Comparison of ENCODE assay signal across 22 mouse cellular contexts in the genomic region with DNA sequence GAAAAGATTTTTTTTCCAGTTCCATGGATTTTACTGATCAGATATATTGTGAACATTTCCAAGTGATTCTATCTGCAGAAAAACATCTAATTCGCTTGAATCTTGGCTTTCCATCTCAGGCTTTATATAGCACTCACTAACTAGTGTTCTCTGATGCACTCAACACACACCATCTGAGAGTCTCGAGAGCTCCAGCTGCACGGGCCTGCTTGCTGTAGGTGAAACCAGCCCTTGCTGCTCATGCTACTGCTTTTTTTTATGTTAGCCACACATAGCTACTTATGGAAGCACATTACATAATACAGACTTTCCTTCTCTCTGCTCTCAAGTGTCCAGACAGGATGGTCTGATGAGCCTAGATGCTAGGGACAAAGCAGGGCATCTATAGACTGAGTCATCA.
DNase-seq lines count a peak whose midpoint lies in the region; ATAC-seq lines count a peak whose summit lies in the region.
"Had no signal": no experiment of that assay in that cellular context is flagged by ENCODE, and none has a peak within 500 bp of the region (broad histone marks: within the 10 kb centered on the region; RNA-seq: fewer than 3 reads in every experiment).

No protein-coding gene starts in this region.

- H3K27ac ChIP-seq in forebrain, embryonic 10.5 days = 0 out of 2 replicates have a peak overlapping the region, but pooled peaks have one; percentile 25
- H3K27ac ChIP-seq in forebrain, embryonic 16.5 days (ENCODE audit: low read length) = no peak overlapping the region; the same call in 1 of the 2 replicates
- H3K27ac ChIP-seq: heart, embryonic 13.5 days; kidney, postnatal 0 days; limb, embryonic 12.5 days; liver, embryonic 13.5 days; lung, embryonic 15.5 days; macrophage; stomach, postnatal 0 days had no signal

- no peak for DNase-seq in forebrain, embryonic 10.5 days (ENCODE audit: extremely low spot score, low spot score)
- peak; percentile 40 for DNase-seq in layer of hippocampus, adult 11-12 months (ENCODE audit: low spot score)
- no peak for DNase-seq in layer of hippocampus, postnatal 14 days (ENCODE audit: low spot score in 2 of 2)
- peak; percentile 45 to 74 for DNase-seq in left cerebral cortex, postnatal 14 days (ENCODE audit: low spot score in 2 of 2)
- DNase-seq in right cerebral cortex, postnatal 14 days = peak; percentile 25
- DNase-seq in liver = no peak
- no peak for DNase-seq in T-cell, adult 2 months (ENCODE audit: low spot score)
- DNase-seq: adrenal gland, postnatal 10 days; cerebellum, adult 11 months; cerebellum, postnatal 14 days; embryo, embryonic 11 days; kidney, adult 11 months; liver, embryonic 13.5 days had no signal

- H3K36me3 ChIP-seq in forebrain, embryonic 10.5 days (replicated peaks) = no peaks in the 10 kb centered on the region
- H3K36me3 ChIP-seq in forebrain, embryonic 16.5 days (ENCODE audit: control insufficient read depth, insufficient read depth) = no peaks in the 10 kb centered on the region
- H3K36me3 ChIP-seq: heart, embryonic 13.5 days; limb, embryonic 12.5 days; liver, embryonic 13.5 days; lung, embryonic 15.5 days had no signal

- WGBS in forebrain, embryonic 10.5 days = 47% methylated on average over 3 of the region's 3 CpGs
- 40% methylated on average over 3 of the region's 3 CpGs for WGBS in forebrain, embryonic 16.5 days

- H3K4me2 ChIP-seq in forebrain, embryonic 16.5 days (ENCODE audit: low read length) = no peak overlapping the region
- H3K4me2 ChIP-seq: heart, embryonic 13.5 days; limb, embryonic 12.5 days; liver, embryonic 13.5 days; lung, embryonic 15.5 days; midbrain, embryonic 11.5 days had no signal

- no peaks in the 10 kb centered on the region for H3K27me3 ChIP-seq in forebrain, embryonic 10.5 days (ENCODE audit: poor library complexity, severe bottlenecking)
- no peaks in the 10 kb centered on the region for H3K27me3 ChIP-seq in forebrain, embryonic 16.5 days (replicated peaks; ENCODE audit: control insufficient read depth, insufficient read depth, low read length)
- H3K27me3 ChIP-seq: heart, embryonic 13.5 days; limb, embryonic 12.5 days; liver, embryonic 13.5 days; lung, embryonic 15.5 days had no signal

- intact Hi-C loops in left cerebral cortex, postnatal 14 days (cut with DNase I) = no loop called here

- H3K4me3 ChIP-seq in forebrain, embryonic 10.5 days = no peak overlapping the region
- H3K4me3 ChIP-seq in forebrain, embryonic 16.5 days (replicated peaks; ENCODE audit: low read length) = no peak overlapping the region
- H3K4me3 ChIP-seq: heart, embryonic 13.5 days; limb, embryonic 12.5 days; liver, embryonic 13.5 days; lung, embryonic 15.5 days had no signal

- peaks cover 60% of the 10 kb centered on the region for H3K4me1 ChIP-seq in forebrain, embryonic 10.5 days
- peaks cover 6% of the 10 kb centered on the region; the same call in 1 of the 2 replicates for H3K4me1 ChIP-seq in forebrain, embryonic 16.5 days (replicated peaks; ENCODE audit: control insufficient read depth, insufficient read depth, low read length)
- H3K4me1 ChIP-seq: liver, embryonic 13.5 days had no signal

- ATAC-seq in forebrain, embryonic 16.5 days = no peak
- ATAC-seq: hindbrain, embryonic 16.5 days had no signal

- no peaks in the 10 kb centered on the region for H3K9me3 ChIP-seq in forebrain, embryonic 10.5 days
- no peaks in the 10 kb centered on the region for H3K9me3 ChIP-seq in forebrain, embryonic 16.5 days (ENCODE audit: control insufficient read depth, low read length)
- H3K9me3 ChIP-seq: heart, embryonic 13.5 days; limb, embryonic 12.5 days; liver, embryonic 13.5 days; lung, embryonic 15.5 days had no signal

- H3K9ac ChIP-seq in forebrain, embryonic 16.5 days (replicated peaks; ENCODE audit: low read depth, low read length) = no peak overlapping the region
- H3K9ac ChIP-seq: heart, embryonic 13.5 days; limb, embryonic 12.5 days; liver, embryonic 13.5 days; lung, embryonic 15.5 days had no signal

Comparison
In these comparisons a context has a peak if more than half of its experiments do, and no peak if none do; other contexts are left out.
1. DNase-seq: peak in layer of hippocampus, adult 11-12 months (single experiment), left cerebral cortex, postnatal 14 days (2 of 2) and right cerebral cortex, postnatal 14 days (single experiment); none in forebrain, embryonic 10.5 days (single experiment), layer of hippocampus, postnatal 14 days (0 of 2), liver (single experiment) and T-cell, adult 2 months (single experiment).